Mouse (Mus musculus) Muller cell, postnatal 12 days (primary cell): Measurements from ENCODE around the gene Ssh2.

Experiments
- DNase-seq: peaks from one replicate; pipeline ENCODE4 v3.0.0-alpha.2; 2015; ENCODE audit errors: inconsistent ontology term

Gene Ssh2

GRCm38 (mm10) chr11:77491502-77492291 lies 275.6 kb downstream of the Ssh2 start:
- DNase-seq = peak; percentile 99

GRCm38 (mm10) chr11:77492311-77492871 lies 276.3 kb downstream of the Ssh2 start:
- DNase-seq = no peak

- peak; percentile 96 for DNase-seq
Measured at GRCm38 (mm10) chr11:77492911-77493332, 276.8 kb downstream of the Ssh2 start.

GRCm38 (mm10) chr11:77493512-77494343 lies 277.6 kb downstream of the Ssh2 start, which contains the start of gene Git1:
Git1 (plus strand) TSS chr11:77493562.
- peak; percentile 51 for DNase-seq

- no peak for DNase-seq
Measured at GRCm38 (mm10) chr11:77494344-77494676, 278.2 kb downstream of the Ssh2 start.

GRCm38 (mm10) chr11:77494782-77495181 lies 278.7 kb downstream of the Ssh2 start:
- no peak for DNase-seq

- no peak for DNase-seq
Measured at GRCm38 (mm10) chr11:77495507-77495906, 279.4 kb downstream of the Ssh2 start.

- DNase-seq = no peak
Measured at GRCm38 (mm10) chr11:77497341-77497756, 281.3 kb downstream of the Ssh2 start.

GRCm38 (mm10) chr11:77497851-77498250 lies 281.8 kb downstream of the Ssh2 start:
- DNase-seq = peak; percentile 58

- DNase-seq = no peak
Measured at GRCm38 (mm10) chr11:77498261-77499139, 282.4 kb downstream of the Ssh2 start.

GRCm38 (mm10) chr11:77499354-77499753 lies 283.3 kb downstream of the Ssh2 start:
- peak; percentile 31 for DNase-seq

GRCm38 (mm10) chr11:77500361-77501325 lies 284.6 kb downstream of the Ssh2 start:
- DNase-seq = no peak

GRCm38 (mm10) chr11:77501392-77501791 lies 285.3 kb downstream of the Ssh2 start:
- DNase-seq = peak; percentile 63

GRCm38 (mm10) chr11:77501971-77502370 lies 285.9 kb downstream of the Ssh2 start:
- DNase-seq = no peak

GRCm38 (mm10) chr11:77502481-77502880 lies 286.4 kb downstream of the Ssh2 start:
- DNase-seq = no peak

- DNase-seq = peak; percentile 62
Measured at GRCm38 (mm10) chr11:77503511-77503910, 287.4 kb downstream of the Ssh2 start.

- DNase-seq = no peak
Measured at GRCm38 (mm10) chr11:77504377-77504776, 288.3 kb downstream of the Ssh2 start.

GRCm38 (mm10) chr11:77505291-77505980 lies 289.3 kb downstream of the Ssh2 start:
- no peak for DNase-seq

GRCm38 (mm10) chr11:77506273-77506672 lies 290.2 kb downstream of the Ssh2 start:
- DNase-seq = no peak

- no peak for DNase-seq
Measured at GRCm38 (mm10) chr11:77506941-77507340, 290.9 kb downstream of the Ssh2 start.
